Mouse (Mus musculus): Measurements from ENCODE around the gene Serpini1. TPM values are rescaled to one million over a fixed set of nuclear protein-coding genes. Genes with fewer than 3 reads are reported as not detected.

Serpini1 gene
- polyA plus RNA-seq, 1 experiment = 79.6 TPM

GRCm38 (mm10) chr3:75682881-75683280 is 125.5 kb downstream of the Serpini1 start:
- TF ChIP-seq CTCF (IDR thresholded peaks at IDR 0.05; ENCODE audit: borderline replicate concordance, insufficient read depth, low read depth, low read length) (no peak), POLR2A (IDR thresholded peaks at IDR 0.05; ENCODE audit: borderline replicate concordance, insufficient read depth, low read length) (no peak)
- no peaks in the 10 kb centered on the region for H3K27me3 ChIP-seq (ENCODE audit: control insufficient read depth, insufficient read depth, low read length)
- no peak for DNase-seq

GRCm38 (mm10) chr3:75686775-75687174 is 129.4 kb downstream of the Serpini1 start:
- TF ChIP-seq POLR2A (IDR thresholded peaks at IDR 0.05; ENCODE audit: borderline replicate concordance, insufficient read depth, low read length) (no peak), CTCF (IDR thresholded peaks at IDR 0.05; ENCODE audit: borderline replicate concordance, insufficient read depth, low read depth, low read length) (no peak)
- H3K4me3 ChIP-seq (replicated peaks; ENCODE audit: insufficient read depth, low read depth, low read length) = no peak overlapping the region
- no peaks in the 10 kb centered on the region for H3K27me3 ChIP-seq (ENCODE audit: control insufficient read depth, insufficient read depth, low read length)
- H3K4me1 ChIP-seq (ENCODE audit: control insufficient read depth, insufficient read depth, low read length) = no peaks in the 10 kb centered on the region
- WGBS = 71% methylated on average over 2 of the region's 2 CpGs
- no peak overlapping the region for H3K27ac ChIP-seq (ENCODE audit: insufficient read depth, low read length)
- DNase-seq = no peak

More at GRCm38 (mm10) chr3:75682881-75683280, 125.5 kb downstream of the Serpini1 start:
- Histone ChIP-seq H3K4me1 (ENCODE audit: control insufficient read depth, insufficient read depth, low read length) (no peaks in the 10 kb centered on the region), H3K27ac (ENCODE audit: insufficient read depth, low read length) (no peak overlapping the region), H3K4me3 (replicated peaks; ENCODE audit: insufficient read depth, low read depth, low read length) (no peak overlapping the region)

GRCm38 (mm10) chr3:75687187-75687825 is 130.0 kb downstream of the Serpini1 start:
- TF ChIP-seq CTCF (IDR thresholded peaks at IDR 0.05; ENCODE audit: borderline replicate concordance, insufficient read depth, low read depth, low read length) (no peak), POLR2A (IDR thresholded peaks at IDR 0.05; ENCODE audit: borderline replicate concordance, insufficient read depth, low read length) (no peak)
- Histone ChIP-seq H3K4me1 (ENCODE audit: control insufficient read depth, insufficient read depth, low read length) (no peaks in the 10 kb centered on the region), H3K4me3 (replicated peaks; ENCODE audit: insufficient read depth, low read depth, low read length) (no peak overlapping the region), H3K27me3 (ENCODE audit: control insufficient read depth, insufficient read depth, low read length) (no peaks in the 10 kb centered on the region), H3K27ac (ENCODE audit: insufficient read depth, low read length) (no peak overlapping the region)
- 78% methylated on average over 3 of the region's 3 CpGs for WGBS
- no peak for DNase-seq

GRCm38 (mm10) chr3:75690321-75690720 is 133.0 kb downstream of the Serpini1 start:
- no peak for DNase-seq
- Histone ChIP-seq H3K4me1 (ENCODE audit: control insufficient read depth, insufficient read depth, low read length) (no peaks in the 10 kb centered on the region), H3K27me3 (ENCODE audit: control insufficient read depth, insufficient read depth, low read length) (no peaks in the 10 kb centered on the region), H3K27ac (ENCODE audit: insufficient read depth, low read length) (no peak overlapping the region), H3K4me3 (replicated peaks; ENCODE audit: insufficient read depth, low read depth, low read length) (no peak overlapping the region)
- TF ChIP-seq CTCF (IDR thresholded peaks at IDR 0.05; ENCODE audit: borderline replicate concordance, insufficient read depth, low read depth, low read length) (no peak), POLR2A (IDR thresholded peaks at IDR 0.05; ENCODE audit: borderline replicate concordance, insufficient read depth, low read length) (no peak)

GRCm38 (mm10) chr3:75692088-75692487 is 134.7 kb downstream of the Serpini1 start:
- Histone ChIP-seq H3K4me1 (ENCODE audit: control insufficient read depth, insufficient read depth, low read length) (no peaks in the 10 kb centered on the region), H3K4me3 (replicated peaks; ENCODE audit: insufficient read depth, low read depth, low read length) (no peak overlapping the region)
- 66% methylated on average over 1 of the region's 1 CpGs for WGBS

More at GRCm38 (mm10) chr3:75692088-75692487, 134.7 kb downstream of the Serpini1 start:
- no peak overlapping the region for H3K27ac ChIP-seq (ENCODE audit: insufficient read depth, low read length)
- H3K27me3 ChIP-seq (ENCODE audit: control insufficient read depth, insufficient read depth, low read length) = no peaks in the 10 kb centered on the region
- TF ChIP-seq POLR2A (IDR thresholded peaks at IDR 0.05; ENCODE audit: borderline replicate concordance, insufficient read depth, low read length) (no peak), CTCF (IDR thresholded peaks at IDR 0.05; ENCODE audit: borderline replicate concordance, insufficient read depth, low read depth, low read length) (no peak)
- DNase-seq = no peak

Other genes starting within 250 kb of the Serpini1 start
- 0.16 and 0.23 TPM in 2 replicates for gene Wdr49, start 75.4 kb upstream of the Serpini1 start, polyA plus RNA-seq (2012; rRNA removed)
- gene Pdcd10, start 691 bp upstream of the Serpini1 start, polyA plus RNA-seq (2012; rRNA removed) = 39.9 and 41.7 TPM in 2 replicates
- not detected in 2 replicates for gene Gm29133, start 190.7 kb downstream of the Serpini1 start, polyA plus RNA-seq (2012; rRNA removed)

All from cerebellum, adult 2 months (tissue).